Mouse (Mus musculus): Measurements from ENCODE around the gene Zfp827. TPM values are rescaled to one million over a fixed set of nuclear protein-coding genes. Genes with fewer than 3 reads are reported as not detected.

The Zfp827 gene
- polyA plus RNA-seq (2016; fragmentation: Nextera tagmentation; extraction: Ambion mirVana) = 5.8 and 7.4 TPM in 2 replicates

DNA sequence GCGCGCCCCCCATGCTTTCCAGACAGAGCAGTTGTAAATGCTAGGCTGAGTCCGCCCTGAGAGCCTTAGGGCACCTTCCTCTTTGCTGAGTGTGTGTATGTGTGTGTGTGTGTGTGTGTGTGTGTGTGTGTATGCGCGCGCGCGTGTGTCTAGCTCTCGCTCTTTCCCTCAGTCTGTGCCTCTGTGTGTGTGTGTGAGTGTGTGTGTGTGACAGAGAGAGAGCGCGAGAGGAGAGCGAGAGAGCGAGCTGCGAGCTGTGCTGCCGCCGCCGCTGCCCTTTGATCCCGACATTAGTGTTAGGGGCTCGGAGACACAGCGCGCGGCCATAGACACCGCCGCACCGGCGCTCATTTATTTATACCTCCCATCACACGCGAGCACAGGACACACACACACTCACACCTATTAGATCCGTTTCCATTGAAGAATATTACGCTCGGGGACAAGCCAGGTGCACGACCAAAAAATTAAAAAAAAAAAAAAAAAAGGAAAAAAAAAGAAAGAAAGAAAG is at the start of gene Zfp827:
Gene Zfp827, plus strand, starts transcription at position 461 of the 511 bp plus-strand sequence.
- peak; percentile 93 for DNase-seq (ENCODE audit: low spot score)
- Histone ChIP-seq H3K36me3 (no peaks in the 10 kb centered on the region), H3K9me3 (0 out of 2 replicates have a peak, but pooled peaks cover 3% of the 10 kb centered on the region), H3K27ac (peak within 1 kb of the TSS; percentile 100), H3K27me3 (ENCODE audit: insufficient read depth, poor library complexity, severe bottlenecking) (no peaks in the 10 kb centered on the region), H3K4me3 (peak within 1 kb of the TSS; percentile 99), H3K4me1 (peaks cover 19% of the 10 kb centered on the region)
- WGBS = under 1% methylated on average over 31 of the region's 32 CpGs

DNA sequence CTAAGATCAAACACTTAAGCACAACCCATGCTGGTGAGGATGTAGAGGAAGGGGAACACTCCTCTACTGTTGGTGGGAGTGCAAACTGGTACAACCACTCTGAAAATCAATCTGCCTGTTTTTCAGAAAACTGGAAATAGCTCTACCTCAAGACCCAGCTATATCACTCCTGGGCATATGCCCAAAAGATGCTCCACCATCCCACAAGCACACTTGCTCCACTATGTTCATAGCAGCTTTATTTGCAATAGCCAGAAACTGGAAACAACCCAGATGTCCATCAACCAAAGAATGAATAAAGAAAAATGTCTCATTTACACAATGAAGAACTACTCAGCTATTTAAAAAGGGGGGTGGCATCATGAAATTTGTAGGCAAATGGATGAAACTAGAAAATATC is 23.9 kb upstream of the Zfp827 start:
- H3K4me3 ChIP-seq = no peak overlapping the region
- H3K4me1 ChIP-seq = no peaks in the 10 kb centered on the region
- H3K9me3 ChIP-seq = no peaks in the 10 kb centered on the region
- H3K27ac ChIP-seq = no peak overlapping the region
- H3K36me3 ChIP-seq = no peaks in the 10 kb centered on the region
- DNase-seq (ENCODE audit: low spot score) = no peak
- no peaks in the 10 kb centered on the region for H3K27me3 ChIP-seq (ENCODE audit: insufficient read depth, poor library complexity, severe bottlenecking)

DNA sequence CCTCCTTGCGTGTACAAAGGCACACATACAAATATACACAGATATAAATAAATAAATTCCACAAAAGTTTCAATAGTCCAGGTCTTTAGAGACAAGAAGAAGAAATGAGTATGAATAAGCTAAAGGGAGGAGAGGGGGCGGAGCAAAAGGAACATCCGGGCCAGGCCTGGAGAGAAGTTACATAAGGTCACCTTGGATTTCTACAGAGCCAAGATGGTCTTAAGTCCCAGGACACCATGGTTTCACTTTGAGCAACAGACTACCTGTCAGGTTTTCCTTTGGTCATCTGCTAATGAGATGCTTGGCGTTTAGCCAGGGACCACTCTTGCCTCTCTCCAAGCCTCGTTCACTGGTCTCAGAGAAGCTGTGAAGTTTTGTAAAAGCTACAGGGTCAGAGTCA is 13.2 kb upstream of the Zfp827 start:
- 77% methylated on average over 5 of the region's 5 CpGs for WGBS
- no peaks in the 10 kb centered on the region for H3K4me1 ChIP-seq
- no peaks in the 10 kb centered on the region for H3K9me3 ChIP-seq
- no peak for DNase-seq (ENCODE audit: low spot score)
- no peaks in the 10 kb centered on the region for H3K36me3 ChIP-seq
- no peak overlapping the region for H3K27ac ChIP-seq
- no peak overlapping the region for H3K4me3 ChIP-seq
- no peaks in the 10 kb centered on the region for H3K27me3 ChIP-seq (ENCODE audit: insufficient read depth, poor library complexity, severe bottlenecking)

- DNase-seq (ENCODE audit: low spot score) = no peak
- Histone ChIP-seq H3K9me3 (no peaks in the 10 kb centered on the region), H3K36me3 (no peaks in the 10 kb centered on the region), H3K27me3 (ENCODE audit: insufficient read depth, poor library complexity, severe bottlenecking) (no peaks in the 10 kb centered on the region), H3K4me3 (no peak overlapping the region), H3K4me1 (no peaks in the 10 kb centered on the region), H3K27ac (no peak overlapping the region)
- WGBS = 80% methylated on average over 4 of the region's 4 CpGs
These were observed 12.2 kb upstream of the Zfp827 start for GRCm38 (mm10) chr8:79016076-79016475.

DNA sequence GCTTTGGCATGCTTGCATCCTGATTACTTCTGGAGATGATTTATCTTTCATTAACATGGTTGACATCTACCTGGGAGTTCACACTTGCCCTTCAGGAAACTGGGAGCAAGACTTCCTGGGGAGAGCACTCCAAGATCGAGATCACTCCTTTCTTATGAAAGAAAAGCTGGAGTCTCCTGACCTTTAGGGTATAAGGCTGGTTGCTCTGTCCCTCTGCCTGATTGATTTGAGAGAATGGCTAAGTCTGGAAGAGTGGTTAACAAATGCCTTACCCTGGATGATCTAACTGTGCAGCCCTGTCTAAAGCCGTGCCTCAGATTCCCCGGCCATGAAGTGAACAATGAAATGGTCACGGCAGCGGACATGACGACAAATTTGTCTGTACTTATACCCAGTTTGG is 11.7 kb upstream of the Zfp827 start:
- Histone ChIP-seq H3K27ac (no peak overlapping the region), H3K4me3 (no peak overlapping the region), H3K9me3 (no peaks in the 10 kb centered on the region), H3K4me1 (no peaks in the 10 kb centered on the region), H3K36me3 (no peaks in the 10 kb centered on the region), H3K27me3 (ENCODE audit: insufficient read depth, poor library complexity, severe bottlenecking) (no peaks in the 10 kb centered on the region)
- 66% methylated on average over 6 of the region's 6 CpGs for WGBS
- DNase-seq (ENCODE audit: low spot score) = no peak

DNA sequence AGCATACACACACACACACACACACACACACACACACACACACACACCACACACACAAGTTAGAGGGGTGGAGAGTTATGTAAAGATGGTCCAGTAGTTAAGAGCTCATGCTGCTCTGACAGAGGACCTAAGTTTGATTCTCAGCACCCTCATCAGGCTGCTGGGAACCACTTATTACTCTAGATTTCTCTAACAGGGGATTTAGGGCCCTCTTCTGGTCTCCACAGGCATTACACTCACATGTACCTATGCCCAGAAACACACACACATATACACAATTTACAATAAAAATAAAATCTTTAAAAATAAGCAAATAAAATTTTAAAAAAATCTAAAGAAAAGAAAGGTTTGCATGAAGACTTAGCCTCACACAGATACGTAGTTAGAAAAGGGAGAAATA is 4.3 kb upstream of the Zfp827 start:
- DNase-seq (ENCODE audit: low spot score) = no peak
- H3K36me3 ChIP-seq = no peaks in the 10 kb centered on the region
- H3K9me3 ChIP-seq = 0 out of 2 replicates have a peak, but pooled peaks cover 3% of the 10 kb centered on the region
- H3K4me3 ChIP-seq = no peak overlapping the region
- no peaks in the 10 kb centered on the region for H3K4me1 ChIP-seq
- no peak overlapping the region for H3K27ac ChIP-seq
- H3K27me3 ChIP-seq (ENCODE audit: insufficient read depth, poor library complexity, severe bottlenecking) = no peaks in the 10 kb centered on the region
- WGBS = 93% methylated on average over 1 of the region's 1 CpGs

GRCm38 (mm10) chr8:79027319-79027718 is 918 bp upstream of the Zfp827 start:
- Histone ChIP-seq H3K27ac (peak overlapping the region; percentile 100; the same call in 1 of the 2 replicates), H3K36me3 (no peaks in the 10 kb centered on the region), H3K4me1 (peaks cover 12% of the 10 kb centered on the region), H3K27me3 (ENCODE audit: insufficient read depth, poor library complexity, severe bottlenecking) (no peaks in the 10 kb centered on the region), H3K4me3 (peak overlapping the region; percentile 99), H3K9me3 (0 out of 2 replicates have a peak, but pooled peaks cover 3% of the 10 kb centered on the region)
- WGBS = 30% methylated on average over 3 of the region's 3 CpGs
- no peak for DNase-seq (ENCODE audit: low spot score)

- WGBS = under 1% methylated on average over 50 of the region's 56 CpGs
- DNase-seq (ENCODE audit: low spot score) = peak; percentile 80
- Histone ChIP-seq H3K27ac (peak overlapping the region; percentile 100), H3K4me3 (peak overlapping the region; percentile 99), H3K36me3 (no peaks in the 10 kb centered on the region), H3K27me3 (ENCODE audit: insufficient read depth, poor library complexity, severe bottlenecking) (no peaks in the 10 kb centered on the region), H3K4me1 (peaks cover 26% of the 10 kb centered on the region), H3K9me3 (0 out of 2 replicates have a peak, but pooled peaks cover 2% of the 10 kb centered on the region)
These were observed 531 bp downstream of the Zfp827 start for GRCm38 (mm10) chr8:79028541-79029395.

GRCm38 (mm10) chr8:79029396-79030325 is 1.4 kb downstream of the Zfp827 start:
- H3K4me1 ChIP-seq = peaks cover 30% of the 10 kb centered on the region
- no peaks in the 10 kb centered on the region for H3K9me3 ChIP-seq

DNA sequence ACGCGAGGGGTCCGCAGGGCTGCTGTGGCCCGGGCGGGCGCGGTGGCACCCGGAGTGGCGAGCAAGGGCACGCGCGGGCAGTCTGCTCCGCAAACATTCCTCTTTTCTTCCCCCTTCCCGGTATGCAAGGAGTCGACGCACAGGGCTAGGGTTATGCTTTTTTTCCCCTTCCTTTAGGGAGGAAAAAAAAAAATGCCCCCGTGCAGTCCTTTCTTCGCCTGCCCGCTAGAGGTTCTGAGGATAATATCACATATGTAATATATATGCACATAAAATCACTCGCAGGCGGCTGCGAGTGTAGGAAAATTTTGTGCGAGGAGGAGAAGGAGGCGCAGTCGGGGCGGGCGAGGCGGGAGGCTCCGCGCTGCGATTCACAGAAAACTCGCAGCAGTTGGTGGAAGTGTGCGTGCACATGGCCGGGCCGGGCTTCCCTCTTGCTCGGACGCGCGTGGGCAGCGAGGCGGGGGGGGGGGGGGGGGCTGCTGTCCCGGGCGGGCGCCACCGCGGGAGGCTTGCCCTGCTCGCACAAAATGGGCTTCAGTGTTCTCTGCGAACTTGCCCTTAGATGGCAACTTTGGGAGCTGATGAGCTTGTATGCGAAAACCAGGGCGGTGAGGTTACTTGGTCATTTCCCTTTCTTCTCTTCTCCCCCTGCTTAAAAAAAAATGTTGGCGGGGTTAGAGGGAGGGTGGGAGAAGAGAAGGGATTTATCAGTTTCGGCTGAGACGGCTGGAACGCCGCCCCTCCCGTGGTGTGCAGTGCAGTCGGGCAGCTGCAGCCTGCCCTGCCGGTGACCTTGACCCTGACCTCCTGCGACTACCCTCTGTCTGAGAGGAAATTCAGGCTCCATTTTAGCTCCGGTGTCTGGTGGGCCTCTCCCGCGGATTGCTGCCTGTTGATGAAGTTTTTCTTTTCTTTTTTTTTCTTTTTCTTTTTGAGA is 2.4 kb downstream of the Zfp827 start:
- no peaks in the 10 kb centered on the region for H3K27me3 ChIP-seq (ENCODE audit: insufficient read depth, poor library complexity, severe bottlenecking)
- H3K36me3 ChIP-seq = no peaks in the 10 kb centered on the region
- peak; percentile 90 for DNase-seq (ENCODE audit: low spot score)
- H3K9me3 ChIP-seq = no peaks in the 10 kb centered on the region
- under 1% methylated on average over 58 of the region's 62 CpGs for WGBS
- peak overlapping the region; percentile 99 for H3K4me3 ChIP-seq
- peaks cover 30% of the 10 kb centered on the region for H3K4me1 ChIP-seq
- H3K27ac ChIP-seq = peak overlapping the region; percentile 100

More at GRCm38 (mm10) chr8:79029396-79030325, 1.4 kb downstream of the Zfp827 start:
- Histone ChIP-seq H3K27ac (peak overlapping the region; percentile 100), H3K36me3 (no peaks in the 10 kb centered on the region), H3K4me3 (peak overlapping the region; percentile 99), H3K27me3 (ENCODE audit: insufficient read depth, poor library complexity, severe bottlenecking) (no peaks in the 10 kb centered on the region)
- peak; percentile 92 for DNase-seq (ENCODE audit: low spot score)
- under 1% methylated on average over 90 of the region's 99 CpGs for WGBS

DNA sequence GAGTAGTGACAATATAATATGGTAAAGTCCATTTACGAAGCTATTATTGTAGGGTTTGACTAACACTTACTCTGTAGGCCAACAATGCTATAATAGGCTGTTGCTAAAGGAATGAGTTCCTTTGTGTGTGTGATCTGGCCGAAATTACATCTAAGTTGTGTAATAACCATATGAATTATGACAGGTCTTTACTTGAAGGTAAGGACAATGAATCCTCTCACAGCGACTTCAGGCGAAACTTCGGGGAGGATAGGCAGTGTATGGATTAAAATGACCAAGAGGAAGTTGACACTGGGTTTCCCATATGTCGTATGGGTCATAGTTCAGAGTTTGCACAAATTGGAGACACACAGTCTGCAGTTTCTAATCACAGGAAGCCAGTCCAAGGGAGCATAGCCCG is 9.3 kb downstream of the Zfp827 start:
- peaks cover 16% of the 10 kb centered on the region for H3K4me1 ChIP-seq
- H3K27me3 ChIP-seq (ENCODE audit: insufficient read depth, poor library complexity, severe bottlenecking) = no peaks in the 10 kb centered on the region
- WGBS = 75% methylated on average over 7 of the region's 7 CpGs
- no peak overlapping the region for H3K4me3 ChIP-seq
- DNase-seq (ENCODE audit: low spot score) = no peak
- no peaks in the 10 kb centered on the region for H3K9me3 ChIP-seq
- H3K27ac ChIP-seq = no peak overlapping the region
- H3K36me3 ChIP-seq = peaks cover 21% of the 10 kb centered on the region

DNA sequence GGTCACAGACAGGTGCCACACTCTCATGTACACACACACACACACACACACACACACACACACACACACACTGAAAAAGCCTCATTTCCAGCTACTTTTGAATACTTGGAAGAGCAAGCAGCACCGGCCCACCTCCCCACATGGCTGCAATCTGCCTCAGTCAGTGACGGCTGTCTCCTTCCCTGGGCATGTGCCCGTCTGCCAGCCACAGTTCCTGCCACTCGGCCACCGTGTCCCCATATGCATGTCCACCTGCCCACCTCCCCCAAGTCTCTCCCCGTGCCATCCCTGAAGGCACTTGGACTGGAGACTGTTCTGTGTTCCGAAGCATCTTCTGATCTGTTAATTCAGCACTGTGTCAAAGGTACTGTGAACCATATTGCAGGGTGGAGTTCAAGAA is 9.8 kb downstream of the Zfp827 start:
- Histone ChIP-seq H3K9me3 (no peaks in the 10 kb centered on the region), H3K4me1 (peaks cover 11% of the 10 kb centered on the region), H3K27me3 (ENCODE audit: insufficient read depth, poor library complexity, severe bottlenecking) (no peaks in the 10 kb centered on the region), H3K4me3 (no peak overlapping the region), H3K36me3 (peaks cover 21% of the 10 kb centered on the region), H3K27ac (no peak overlapping the region)
- no peak for DNase-seq (ENCODE audit: low spot score)
- WGBS = 92% methylated on average over 7 of the region's 7 CpGs
